ENCODE assay signal across 19 mouse cellular contexts in genomic region chr5:67931623-67932022, GRCm38 (mm10). TPM values are rescaled to one million over a fixed set of nuclear protein-coding genes. Genes with fewer than 3 reads are reported as not detected.
DNase-seq lines count a peak whose midpoint lies in the region; ATAC-seq lines count a peak whose summit lies in the region.
"Had no signal": no experiment of that assay in that cellular context is flagged by ENCODE, and none has a peak within 500 bp of the region (broad histone marks: within the 10 kb centered on the region; RNA-seq: fewer than 3 reads in every experiment).

No protein-coding gene starts in this region.

- no peaks in the 10 kb centered on the region for H3K9me3 ChIP-seq in heart, embryonic 11.5 days (replicated peaks; ENCODE audit: control insufficient read depth, low read length)
- H3K9me3 ChIP-seq in liver, embryonic 13.5 days (replicated peaks) = no peaks in the 10 kb centered on the region
- no peaks in the 10 kb centered on the region for H3K9me3 ChIP-seq in hindbrain, embryonic 11.5 days (ENCODE audit: control insufficient read depth, low read length)
- H3K9me3 ChIP-seq: hindbrain, embryonic 13.5 days; lung, embryonic 15.5 days had no signal

- H3K27me3 ChIP-seq in heart, embryonic 11.5 days (ENCODE audit: control insufficient read depth, insufficient read depth, low read length) = no peaks in the 10 kb centered on the region
- H3K27me3 ChIP-seq in liver, embryonic 13.5 days = no peaks in the 10 kb centered on the region
- H3K27me3 ChIP-seq in hindbrain, embryonic 11.5 days (ENCODE audit: control insufficient read depth, insufficient read depth, low read length) = no peaks in the 10 kb centered on the region
- H3K27me3 ChIP-seq: heart, embryonic 12.5 days; lung, embryonic 15.5 days had no signal

- no peak for ATAC-seq in heart, embryonic 11.5 days (replicated peaks; ENCODE audit: insufficient number of reproducible peaks, low FRiP score, low TSS enrichment)
- peak; percentile 81 for ATAC-seq in common myeloid progenitor, adult 5-6 weeks (replicated peaks; ENCODE audit: low read depth, poor library complexity, severe bottlenecking)
- ATAC-seq in liver, embryonic 13.5 days (ENCODE audit: low read depth) = peak; percentile 74
- peak; percentile 83 for ATAC-seq in megakaryocyte-erythroid progenitor cell, adult 5-6 weeks (replicated peaks; ENCODE audit: low FRiP score, low TSS enrichment, poor library complexity, severe bottlenecking)
- ATAC-seq in hindbrain, embryonic 11.5 days (ENCODE audit: low FRiP score) = no peak

- WGBS in heart, embryonic 11.5 days (ENCODE audit: insufficient replicate concordance) = 38% methylated on average over 2 of the region's 2 CpGs
- 3% methylated on average over 2 of the region's 2 CpGs for WGBS in liver, embryonic 13.5 days (ENCODE audit: insufficient replicate concordance)
- 88% methylated on average over 2 of the region's 2 CpGs for WGBS in hindbrain, embryonic 11.5 days

- no peaks in the 10 kb centered on the region for H3K4me1 ChIP-seq in heart, embryonic 11.5 days (ENCODE audit: control insufficient read depth, insufficient read depth, low read length)
- H3K4me1 ChIP-seq in liver, embryonic 13.5 days (replicated peaks) = peaks cover 11% of the 10 kb centered on the region
- no peaks in the 10 kb centered on the region for H3K4me1 ChIP-seq in hindbrain, embryonic 11.5 days (replicated peaks; ENCODE audit: control insufficient read depth, insufficient read depth, low read length)
- H3K4me1 ChIP-seq: heart, embryonic 12.5 days; hindbrain, embryonic 13.5 days had no signal

- no peak overlapping the region for H3K27ac ChIP-seq in heart, embryonic 11.5 days (ENCODE audit: low read depth, low read length)
- H3K27ac ChIP-seq in liver, embryonic 13.5 days = no peak overlapping the region
- H3K27ac ChIP-seq in hindbrain, embryonic 11.5 days (ENCODE audit: low read depth, low read length) = no peak overlapping the region
- H3K27ac ChIP-seq: hindbrain, embryonic 13.5 days; kidney, postnatal 0 days; left cerebral cortex, adult 2 months; lung, embryonic 15.5 days had no signal

- no peak overlapping the region for H3K4me2 ChIP-seq in heart, embryonic 11.5 days
- H3K4me2 ChIP-seq in liver, embryonic 13.5 days = no peak overlapping the region
- no peak overlapping the region for H3K4me2 ChIP-seq in hindbrain, embryonic 11.5 days (replicated peaks; ENCODE audit: low read depth, low read length)
- H3K4me2 ChIP-seq: heart, embryonic 12.5 days; hindbrain, embryonic 13.5 days; lung, embryonic 15.5 days had no signal

- H3K4me3 ChIP-seq in heart, embryonic 11.5 days (ENCODE audit: low read depth, low read length) = no peak overlapping the region
- no peak overlapping the region for H3K4me3 ChIP-seq in liver, embryonic 13.5 days (replicated peaks)
- H3K4me3 ChIP-seq in hindbrain, embryonic 11.5 days (ENCODE audit: low read depth, low read length) = no peak overlapping the region
- H3K4me3 ChIP-seq: heart, embryonic 12.5 days; hindbrain, embryonic 13.5 days; left cerebral cortex, adult 2 months; lung, embryonic 15.5 days had no signal

- H3K9ac ChIP-seq in heart, embryonic 11.5 days (ENCODE audit: low read depth, low read length) = no peak overlapping the region
- H3K9ac ChIP-seq in liver, embryonic 13.5 days = no peak overlapping the region
- no peak overlapping the region for H3K9ac ChIP-seq in hindbrain, embryonic 11.5 days (ENCODE audit: low read depth, low read length)
- H3K9ac ChIP-seq: heart, embryonic 12.5 days; hindbrain, embryonic 13.5 days; lung, embryonic 15.5 days had no signal

- peak; percentile 92 for DNase-seq in heart, adult 11 months
- peak; percentile 4 for DNase-seq in liver, embryonic 13.5 days
- DNase-seq in right cerebral cortex, postnatal 10 days (ENCODE audit: low spot score in 2 of 2) = no peak
- no peak for DNase-seq in hindbrain, embryonic 11.5 days (ENCODE audit: low spot score)
- no peak for DNase-seq in adrenal gland, adult 18-20 months (ENCODE audit: low spot score in 2 of 2)
- DNase-seq: adrenal gland, adult 2 months; right cerebral cortex, postnatal 4 days; thymus, adult 18-20 months had no signal

- H3K36me3 ChIP-seq in heart, embryonic 11.5 days (ENCODE audit: control insufficient read depth, insufficient read depth, low read length) = no peaks in the 10 kb centered on the region
- H3K36me3 ChIP-seq in liver, embryonic 13.5 days = no peaks in the 10 kb centered on the region
- H3K36me3 ChIP-seq in hindbrain, embryonic 11.5 days (ENCODE audit: control insufficient read depth, insufficient read depth, low read length) = no peaks in the 10 kb centered on the region
- H3K36me3 ChIP-seq: heart, embryonic 12.5 days; hindbrain, embryonic 13.5 days; lung, embryonic 15.5 days had no signal

RNA-seq across cellular contexts. Expression of gene Gm5108, which starts 9.8 kb away (rescaled TPM):
- polyA plus RNA-seq in heart, embryonic 11.5 days (2014; fragmentation: Nextera tagmentation; extraction: Ambion mirVana) = not detected in 2 replicates
- not detected in 2 replicates for total RNA-seq in common myeloid progenitor, adult 5-6 weeks (2017)
- not detected in 2 replicates for polyA plus RNA-seq in liver, embryonic 13.5 days (2015; fragmentation: Nextera tagmentation; extraction: Ambion mirVana)
- total RNA-seq in megakaryocyte-erythroid progenitor cell, adult 5-6 weeks (2014; fragmentation: Nextera tagmentation) = not detected in 2 replicates
- total RNA-seq in megakaryocyte-erythroid progenitor cell, adult 5-6 weeks (2017) = not detected in 2 replicates
- not detected in 2 replicates for polyA plus RNA-seq in hindbrain, embryonic 11.5 days (2014; fragmentation: Nextera tagmentation; extraction: Ambion mirVana)
- not detected for total RNA-seq in adrenal gland, adult 18-20 months (2021)
- total RNA-seq: adrenal gland, adult 2 months; ES-E14; left cerebral cortex, adult 2 months; monocyte, adult 5-6 weeks had no signal
- polyA plus RNA-seq: adrenal gland, adult 2 months; cortical plate, adult 2 months; heart, embryonic 12.5 days; hindbrain, embryonic 13.5 days; kidney, postnatal 0 days; lung, embryonic 15.5 days had no signal

RNA-seq across cellular contexts. Expression of gene Gm21905, which starts 14.6 kb away (rescaled TPM):
- polyA plus RNA-seq in heart, embryonic 11.5 days (2014; fragmentation: Nextera tagmentation; extraction: Ambion mirVana) = not detected in 2 replicates
- not detected in 2 replicates for total RNA-seq in common myeloid progenitor, adult 5-6 weeks (2017)
- polyA plus RNA-seq in liver, embryonic 13.5 days (2015; fragmentation: Nextera tagmentation; extraction: Ambion mirVana) = not detected in 2 replicates
- not detected in 2 replicates for total RNA-seq in megakaryocyte-erythroid progenitor cell, adult 5-6 weeks (2014; fragmentation: Nextera tagmentation)
- total RNA-seq in megakaryocyte-erythroid progenitor cell, adult 5-6 weeks (2017) = not detected in 2 replicates
- polyA plus RNA-seq in hindbrain, embryonic 11.5 days (2014; fragmentation: Nextera tagmentation; extraction: Ambion mirVana) = not detected in 2 replicates
- total RNA-seq in adrenal gland, adult 18-20 months (2021) = not detected
- total RNA-seq: adrenal gland, adult 2 months; ES-E14; left cerebral cortex, adult 2 months; monocyte, adult 5-6 weeks had no signal
- polyA plus RNA-seq: adrenal gland, adult 2 months; cortical plate, adult 2 months; heart, embryonic 12.5 days; hindbrain, embryonic 13.5 days; kidney, postnatal 0 days; lung, embryonic 15.5 days had no signal

Comparison
In these comparisons a context has a peak if more than half of its experiments do, and no peak if none do; other contexts are left out.
1. DNase-seq: peak in heart, adult 11 months (single experiment) and liver, embryonic 13.5 days (single experiment); none in right cerebral cortex, postnatal 10 days (0 of 2), hindbrain, embryonic 11.5 days (single experiment) and adrenal gland, adult 18-20 months (0 of 2).
2. ATAC-seq: peak in common myeloid progenitor, adult 5-6 weeks (single experiment), liver, embryonic 13.5 days (single experiment) and megakaryocyte-erythroid progenitor cell, adult 5-6 weeks (single experiment); none in heart, embryonic 11.5 days (single experiment) and hindbrain, embryonic 11.5 days (single experiment).